8 mouse cellular contexts compared by ENCODE assay signal in genomic region chr11:100618761-100619484, GRCm38 (mm10). TPM values are rescaled to one million over a fixed set of nuclear protein-coding genes. Genes with fewer than 3 reads are reported as not detected.
DNase-seq lines count a peak whose midpoint lies in the region; ATAC-seq and TF ChIP-seq lines count a peak whose summit lies in the region.

TSS of gene Nkiras2 (plus strand) at chr11:100619244.

- WGBS in heart, adult 2 months = under 1% methylated on average over 36 of the region's 36 CpGs
- under 1% methylated on average over 36 of the region's 36 CpGs for WGBS in kidney, adult 2 months
- WGBS in limb, embryonic 15.5 days = under 1% methylated on average over 36 of the region's 36 CpGs
- under 1% methylated on average over 36 of the region's 36 CpGs for WGBS in midbrain, embryonic 16.5 days
- WGBS in stomach, embryonic 15.5 days = under 1% methylated on average over 35 of the region's 36 CpGs

- peak within 1 kb of the TSS; percentile 55 for H3K4me2 ChIP-seq in limb, embryonic 15.5 days
- H3K4me2 ChIP-seq in midbrain, embryonic 16.5 days (ENCODE audit: low read length) = peak within 1 kb of the TSS; percentile 87
- H3K4me2 ChIP-seq in stomach, embryonic 15.5 days = peak within 1 kb of the TSS; percentile 80

- TF ChIP-seq CTCF in heart, adult 2 months (IDR thresholded peaks at IDR 0.05) = no peak
- TF ChIP-seq CTCF in kidney, adult 2 months (conservative IDR thresholded peaks at IDR 0.05; ENCODE audit: insufficient read depth, insufficient read length, low read depth, low read length) = no peak

- intact Hi-C loops in heart, adult 2 months (cut with DNase I) = loop anchor here (2.0 kb wide), 1 partner anchor 48 kb away; no protein-coding TSS in a partner anchor

- H3K36me3 ChIP-seq in heart, adult 2 months (ENCODE audit: control insufficient read depth, insufficient read depth, low read length) = peaks cover 2% of the 10 kb centered on the region; the same call in 1 of the 2 replicates
- H3K36me3 ChIP-seq in kidney, adult 2 months (ENCODE audit: control insufficient read depth, insufficient read depth, low read length) = no peaks in the 10 kb centered on the region
- no peaks in the 10 kb centered on the region for H3K36me3 ChIP-seq in limb, embryonic 15.5 days
- no peaks in the 10 kb centered on the region for H3K36me3 ChIP-seq in midbrain, embryonic 16.5 days (ENCODE audit: control insufficient read depth, insufficient read depth, low read length)
- no peaks in the 10 kb centered on the region for H3K36me3 ChIP-seq in stomach, embryonic 15.5 days

- H3K79me2 ChIP-seq in heart, adult 2 months (replicated peaks; ENCODE audit: control insufficient read depth, insufficient read depth, low read length) = peaks cover 6% of the 10 kb centered on the region

- TF ChIP-seq EP300 in heart, adult 2 months (IDR thresholded peaks at IDR 0.05; ENCODE audit: insufficient read depth, low read depth, low read length) = no peak

- DNase-seq in left cerebral cortex, adult 18-20 months (ENCODE audit: low spot score in 2 of 2) = peak; percentile 27 to 42
- DNase-seq in left cerebral cortex, adult 11 months (ENCODE audit: low spot score) = no peak
- peak; percentile 57 for DNase-seq in embryo, embryonic 11.5 days (ENCODE audit: low read depth, low spot score)
- peak in 1 of 2 experiments; percentile 74 for DNase-seq in heart, adult 2 months
- DNase-seq in kidney, adult 2 months = peak; percentile 61

- peak within 1 kb of the TSS; percentile 69 for H3K9ac ChIP-seq in heart, adult 2 months (ENCODE audit: low read depth, low read length)
- peak within 1 kb of the TSS; percentile 81 for H3K9ac ChIP-seq in limb, embryonic 15.5 days
- peak within 1 kb of the TSS; percentile 87 for H3K9ac ChIP-seq in midbrain, embryonic 16.5 days (ENCODE audit: low read depth, low read length)
- peak within 1 kb of the TSS; percentile 95 for H3K9ac ChIP-seq in stomach, embryonic 15.5 days

- peak; percentile 44 for ATAC-seq in limb, embryonic 15.5 days (ENCODE audit: insufficient number of reproducible peaks, low FRiP score, low TSS enrichment, low read depth)
- ATAC-seq in midbrain, embryonic 16.5 days = peak; percentile 71
- ATAC-seq in stomach, embryonic 15.5 days (ENCODE audit: insufficient read depth, low FRiP score, low read depth) = peak; percentile 53

- no peaks in the 10 kb centered on the region for H3K27me3 ChIP-seq in heart, adult 2 months (ENCODE audit: control insufficient read depth, insufficient read depth, low read length)
- H3K27me3 ChIP-seq in kidney, adult 2 months (replicated peaks; ENCODE audit: control insufficient read depth, insufficient read depth, low read length) = no peaks in the 10 kb centered on the region
- H3K27me3 ChIP-seq in limb, embryonic 15.5 days = no peaks in the 10 kb centered on the region
- H3K27me3 ChIP-seq in midbrain, embryonic 16.5 days (ENCODE audit: control insufficient read depth, insufficient read depth, low read depth, low read length) = no peaks in the 10 kb centered on the region
- H3K27me3 ChIP-seq in stomach, embryonic 15.5 days (replicated peaks) = no peaks in the 10 kb centered on the region

- peak within 1 kb of the TSS; percentile 84 for H3K4me3 ChIP-seq in heart, adult 2 months
- H3K4me3 ChIP-seq in kidney, adult 2 months (ENCODE audit: insufficient read depth, low read depth, low read length) = peak within 1 kb of the TSS; percentile 99
- peak within 1 kb of the TSS; percentile 90 for H3K4me3 ChIP-seq in limb, embryonic 15.5 days
- H3K4me3 ChIP-seq in midbrain, embryonic 16.5 days (ENCODE audit: low read depth, low read length) = peak within 1 kb of the TSS; percentile 85
- peak within 1 kb of the TSS; percentile 98 for H3K4me3 ChIP-seq in stomach, embryonic 15.5 days (replicated peaks)

- peak within 1 kb of the TSS; percentile 92 for H3K27ac ChIP-seq in heart, adult 2 months
- H3K27ac ChIP-seq in kidney, adult 2 months (ENCODE audit: insufficient read depth, low read depth, low read length) = peak within 1 kb of the TSS; percentile 86
- peak within 1 kb of the TSS; percentile 95 for H3K27ac ChIP-seq in limb, embryonic 15.5 days
- H3K27ac ChIP-seq in midbrain, embryonic 16.5 days (ENCODE audit: low read length) = peak within 1 kb of the TSS; percentile 96
- peak within 1 kb of the TSS; percentile 89 for H3K27ac ChIP-seq in stomach, embryonic 15.5 days

- H3K4me1 ChIP-seq in heart, adult 2 months (ENCODE audit: control insufficient read depth, insufficient read depth, low read length) = peaks cover 5% of the 10 kb centered on the region
- H3K4me1 ChIP-seq in kidney, adult 2 months (ENCODE audit: control insufficient read depth, insufficient read depth, low read length) = peaks cover 11% of the 10 kb centered on the region; the same call in 1 of the 2 replicates
- peaks cover 24% of the 10 kb centered on the region for H3K4me1 ChIP-seq in limb, embryonic 15.5 days
- H3K4me1 ChIP-seq in midbrain, embryonic 16.5 days (ENCODE audit: control insufficient read depth, insufficient read depth, low read length) = peaks cover 24% of the 10 kb centered on the region
- peaks cover 20% of the 10 kb centered on the region for H3K4me1 ChIP-seq in stomach, embryonic 15.5 days

- TF ChIP-seq POLR2A in heart, adult 2 months (IDR thresholded peaks at IDR 0.05; ENCODE audit: insufficient read depth, low read depth, low read length) = 0 out of 2 replicates have a peak, but pooled peaks have one; percentile 33
- no peak for TF ChIP-seq POLR2A in kidney, adult 2 months (IDR thresholded peaks at IDR 0.05; ENCODE audit: low read depth, low read length)

- no peaks in the 10 kb centered on the region for H3K9me3 ChIP-seq in limb, embryonic 15.5 days
- H3K9me3 ChIP-seq in midbrain, embryonic 16.5 days (replicated peaks; ENCODE audit: control insufficient read depth, low read length, poor library complexity, severe bottlenecking) = no peaks in the 10 kb centered on the region
- no peaks in the 10 kb centered on the region for H3K9me3 ChIP-seq in stomach, embryonic 15.5 days

RNA-seq across cellular contexts. Expression of gene Nkiras2, which starts in this region (rescaled TPM):
- 10 to 100 TPM; 11.7 to 13.0 TPM for total RNA-seq in left cerebral cortex, adult 18-20 months (2021)
- 10 to 100 TPM; 49.5 to 50.3 TPM for total RNA-seq in heart, adult 2 months (2021)
- 91.2 and 107 TPM in 2 replicates for polyA plus RNA-seq in heart, adult 2 months (2012; rRNA removed)
- 60.5 and 63.1 TPM in 2 replicates for polyA plus RNA-seq in kidney, adult 2 months (2012; rRNA removed)
- 73.7 and 77.9 TPM in 2 replicates for polyA plus RNA-seq in limb, embryonic 15.5 days (2015; fragmentation: Nextera tagmentation; extraction: Ambion mirVana)
- 97.7 TPM in 2 replicates for polyA plus RNA-seq in midbrain, embryonic 16.5 days (2015; fragmentation: Nextera tagmentation; extraction: Ambion mirVana)
- 57.3 and 57.6 TPM in 2 replicates for polyA plus RNA-seq in stomach, embryonic 15.5 days (2015; fragmentation: Nextera tagmentation; extraction: Ambion mirVana)
